Mouse (Mus musculus) myocyte (in vitro differentiated cells): Measurements from ENCODE around the gene Iqgap1. TPM values are rescaled to one million over a fixed set of nuclear protein-coding genes. Genes with fewer than 3 reads are reported as not detected.
A peak's percentile ranks its signal among the peaks of the same experiment; 100 is the strongest.

Experiments
- H3K27me3 ChIP-seq: one replicate; pipeline ENCODE4 v1.6.1; 2011; ENCODE audit not compliant: control insufficient read depth, insufficient read depth, insufficient read length
- H3K36me3 ChIP-seq: one replicate; pipeline ENCODE4 v1.6.1; 2011; ENCODE audit not compliant: control insufficient read depth, insufficient read depth
- H3K4me2 ChIP-seq: one replicate; pipeline ENCODE4 v1.6.1; 2011; ENCODE audit warnings: low read depth, control low read depth
- H3K4me3 ChIP-seq: one replicate; pipeline ENCODE4 v1.5.1; 2011; ENCODE audit warnings: mild to moderate bottlenecking, control low read depth, moderate library complexity
- H3K79me2 ChIP-seq: one replicate; pipeline ENCODE4 v1.6.1; 2011; ENCODE audit not compliant: control insufficient read depth, insufficient read depth
- H3ac ChIP-seq: one replicate; pipeline ENCODE4 v1.6.1; 2011; ENCODE audit not compliant: control insufficient read depth, insufficient read length
- CEBPB ChIP-seq: IDR thresholded peaks from 2 replicates; pipeline ENCODE4 v1.6.1; 2011; ENCODE audit warnings: mild to moderate bottlenecking, moderate library complexity; ENCODE audit not compliant: poor library complexity, insufficient read depth, severe bottlenecking
- E2F4 ChIP-seq: IDR thresholded peaks from one replicate; pipeline ENCODE4 v1.6.1; 2011; ENCODE audit warnings: mild to moderate bottlenecking, control low read depth, moderate library complexity; ENCODE audit not compliant: insufficient read depth
- MAX ChIP-seq: IDR thresholded peaks from one replicate; pipeline ENCODE4 v1.6.1; 2011; ENCODE audit warnings: low read depth, mild to moderate bottlenecking, control low read depth
- MYOD1 ChIP-seq, 3 experiments: IDR thresholded peaks; one replicate each; pipeline ENCODE4 v1.6.1; 2011; ENCODE audit warnings: control low read depth in 2 of 3, low read depth in 2 of 3, mild to moderate bottlenecking in 2 of 3, moderate library complexity in 1 of 3; ENCODE audit not compliant: insufficient read length in 2 of 3, control insufficient read depth in 1 of 3
- MYOG ChIP-seq, 3 experiments: IDR thresholded peaks; one replicate each; pipeline ENCODE4 v1.6.1; 2011; ENCODE audit warnings: control low read depth in 2 of 3, low read depth in 2 of 3, mild to moderate bottlenecking in 2 of 3; ENCODE audit not compliant: insufficient read length in 2 of 3, control insufficient read depth in 1 of 3, insufficient read depth in 1 of 3
- POLR2A ChIP-seq: IDR thresholded peaks from one replicate; pipeline ENCODE4 v1.6.1; 2011; ENCODE audit warnings: low read depth, mild to moderate bottlenecking, control low read depth, moderate library complexity; ENCODE audit not compliant: insufficient read length
- POLR2AphosphoS2 ChIP-seq: IDR thresholded peaks from one replicate; pipeline ENCODE4 v1.6.1; 2011; ENCODE audit warnings: low read depth, control low read depth; ENCODE audit not compliant: insufficient read length
- REST ChIP-seq: IDR thresholded peaks from one replicate; pipeline ENCODE4 v1.6.1; 2011; ENCODE audit warnings: mild to moderate bottlenecking, control low read depth, moderate library complexity; ENCODE audit not compliant: insufficient read depth, insufficient read length
- SRF ChIP-seq: IDR thresholded peaks from one replicate; pipeline ENCODE4 v1.6.1; 2011; ENCODE audit warnings: low read depth; ENCODE audit not compliant: control insufficient read depth, insufficient read length
- TCF12 ChIP-seq: IDR thresholded peaks from one replicate; pipeline ENCODE4 v1.6.1; 2011; ENCODE audit warnings: mild to moderate bottlenecking, control low read depth; ENCODE audit not compliant: poor library complexity, insufficient read depth, severe bottlenecking
- TCF3 ChIP-seq: IDR thresholded peaks from one replicate; pipeline ENCODE4 v1.6.1; 2011; ENCODE audit warnings: low read depth, control low read depth; ENCODE audit not compliant: insufficient read length
- USF1 ChIP-seq: IDR thresholded peaks from one replicate; pipeline ENCODE4 v1.6.1; 2011; ENCODE audit warnings: low read depth, mild to moderate bottlenecking, control low read depth, moderate library complexity
- polyA plus RNA-seq: library from polyadenylated mRNA; unstranded; fragments of >200 nt; fragmentation: generic; extraction: Trizol; gene quantifications from one replicate; pipeline ENCODE4 v1.2.1, GENCODE M21; 2012; ENCODE audit warnings: missing spikeins

Gene Iqgap1
- polyA plus RNA-seq, 1 experiment, result 61.7 TPM

GRCm38 (mm10) chr7:80802412-80803160 is 23.2 kb downstream of the Iqgap1 start:
- Histone ChIP-seq H3K36me3 (peaks cover 17% of the 10 kb centered on the region), H3ac (peak overlapping the region; percentile 62), H3K79me2 (peaks cover 55% of the 10 kb centered on the region), H3K27me3 (no peaks in the 10 kb centered on the region), H3K4me3 (peak overlapping the region; percentile 85), H3K4me2 (peak overlapping the region; percentile 88)
- TF ChIP-seq CEBPB (no peak), POLR2AphosphoS2 (peak; percentile 57), SRF (no peak)

- peaks cover 37% of the 10 kb centered on the region for H3K36me3 ChIP-seq
- H3ac ChIP-seq, result no peak overlapping the region
- TF ChIP-seq CEBPB (no peak), SRF (no peak), MAX (no peak)
- no peaks in the 10 kb centered on the region for H3K27me3 ChIP-seq
- H3K79me2 ChIP-seq, result peaks cover 85% of the 10 kb centered on the region
- H3K4me3 ChIP-seq, result no peak overlapping the region
- H3K4me2 ChIP-seq, result peak overlapping the region; percentile 51
These were observed 26.5 kb downstream of the Iqgap1 start for GRCm38 (mm10) chr7:80799307-80799706.

DNA sequence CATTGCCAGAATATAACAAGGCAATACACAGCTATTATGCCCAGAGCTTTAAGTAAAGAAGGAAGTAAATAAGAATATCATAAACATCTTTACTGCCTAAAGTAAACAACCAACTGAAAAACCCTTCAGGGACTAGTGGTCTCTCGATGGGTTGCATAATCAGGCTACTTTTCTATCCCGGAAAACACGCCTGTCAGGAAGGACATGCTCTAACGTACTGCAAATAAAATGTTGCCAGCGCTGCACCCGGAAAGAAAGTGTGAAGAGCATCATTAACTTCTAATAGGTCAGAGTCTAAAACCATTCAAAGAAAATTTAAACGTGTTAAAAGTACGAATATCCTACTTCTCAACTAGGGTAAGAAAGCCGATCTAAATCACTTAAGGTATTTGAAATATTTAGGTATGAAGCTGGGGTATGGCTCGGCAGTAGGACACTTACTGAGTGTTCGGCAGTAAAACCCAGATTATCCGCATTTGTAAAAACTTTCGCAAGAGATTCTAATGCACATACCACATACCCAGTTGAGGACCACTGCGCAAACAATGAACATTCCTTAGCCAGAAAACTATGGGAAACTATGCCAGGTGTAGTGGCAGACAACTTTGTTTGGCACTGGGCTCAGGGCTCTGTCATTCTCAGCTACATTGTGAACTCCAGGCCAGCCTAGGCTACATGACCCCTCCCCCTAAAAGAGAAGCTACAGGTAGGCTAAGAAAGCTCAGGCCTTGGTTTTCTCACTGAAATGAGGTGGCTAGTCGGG is 28.8 kb downstream of the Iqgap1 start:
- no peak for TF ChIP-seq E2F4
- TF ChIP-seq USF1, result no peak
- no peak for TF ChIP-seq SRF
- no peak for TF ChIP-seq TCF12
- TF ChIP-seq TCF3, result no peak
- no peak for TF ChIP-seq MYOD1 (IDR thresholded peaks at IDR 0.05; ENCODE audit: control insufficient read depth in 1 of 3, insufficient read length in 2 of 3, low read depth in 2 of 3)
- no peak for TF ChIP-seq POLR2A
- TF ChIP-seq REST, result no peak
- no peak for TF ChIP-seq MYOG (IDR thresholded peaks at IDR 0.05; ENCODE audit: control insufficient read depth in 1 of 3, insufficient read depth in 1 of 3, insufficient read length in 2 of 3, low read depth in 2 of 3)
- TF ChIP-seq CEBPB, result no peak
- no peak for TF ChIP-seq MAX
- no peak for TF ChIP-seq POLR2AphosphoS2
- H3ac ChIP-seq, result no peak overlapping the region
- H3K4me3 ChIP-seq, result no peak overlapping the region
- H3K27me3 ChIP-seq, result no peaks in the 10 kb centered on the region
- H3K36me3 ChIP-seq, result peaks cover 52% of the 10 kb centered on the region
- H3K4me2 ChIP-seq, result no peak overlapping the region
- H3K79me2 ChIP-seq, result peaks cover 97% of the 10 kb centered on the region

DNA sequence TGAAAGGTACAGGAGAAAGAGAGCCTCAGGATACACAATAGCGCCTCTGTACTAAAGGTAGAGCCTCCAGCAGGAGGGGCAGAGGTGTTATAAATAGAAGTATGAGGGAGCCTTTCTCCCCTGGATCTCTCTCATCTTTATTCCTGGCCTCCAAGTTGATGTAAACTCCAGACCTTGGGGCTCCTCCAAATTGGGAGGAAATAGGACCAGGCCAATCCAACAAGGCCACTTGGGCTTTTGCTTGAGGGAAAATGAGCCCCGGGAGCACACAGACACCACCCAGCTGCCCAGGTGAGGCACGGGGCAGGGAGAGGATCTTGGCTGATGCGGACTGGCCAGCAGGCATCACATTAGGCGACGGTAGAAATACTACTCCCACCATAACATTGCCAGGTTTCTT is 29.5 kb downstream of the Iqgap1 start:
- TF ChIP-seq POLR2AphosphoS2, result no peak
- TF ChIP-seq POLR2A, result no peak
- TF ChIP-seq MAX, result no peak
- TF ChIP-seq E2F4, result no peak
- TF ChIP-seq REST, result no peak
- no peak for TF ChIP-seq TCF12
- TF ChIP-seq USF1, result no peak
- TF ChIP-seq CEBPB, result no peak
- no peak for TF ChIP-seq TCF3
- Histone ChIP-seq H3K36me3 (peaks cover 52% of the 10 kb centered on the region), H3K4me3 (no peak overlapping the region)

DNA sequence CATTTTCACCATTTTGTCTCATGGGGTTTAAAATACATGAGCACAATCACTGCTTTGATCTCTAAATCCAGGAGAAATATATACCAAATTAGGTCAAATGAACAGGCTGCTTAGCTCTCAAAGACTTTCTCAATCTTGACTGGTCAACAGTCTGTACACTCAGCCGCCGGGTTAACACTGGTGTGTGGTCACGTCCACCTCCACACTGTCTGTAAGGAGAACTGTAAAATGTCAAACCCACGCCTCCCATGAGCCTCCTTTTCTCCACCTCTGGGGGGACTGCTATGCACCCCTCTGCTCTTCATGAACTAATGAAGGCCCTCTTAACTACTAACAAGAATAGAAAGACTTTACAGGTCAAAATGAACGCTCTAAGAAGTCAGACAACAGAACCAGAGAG is 36.2 kb downstream of the Iqgap1 start:
- H3K36me3 ChIP-seq, result peaks cover 15% of the 10 kb centered on the region
- H3K27me3 ChIP-seq, result no peaks in the 10 kb centered on the region
- H3K79me2 ChIP-seq, result peaks cover 87% of the 10 kb centered on the region
- no peak for TF ChIP-seq MAX
- no peak for TF ChIP-seq REST
- TF ChIP-seq MYOD1 (IDR thresholded peaks at IDR 0.05; ENCODE audit: control insufficient read depth in 1 of 3, insufficient read length in 2 of 3, low read depth in 2 of 3), result no peak
- TF ChIP-seq USF1, result no peak
- no peak for TF ChIP-seq POLR2A
- TF ChIP-seq E2F4, result no peak
- no peak for TF ChIP-seq TCF3
- TF ChIP-seq SRF, result no peak
- TF ChIP-seq CEBPB, result no peak
- TF ChIP-seq MYOG (IDR thresholded peaks at IDR 0.05; ENCODE audit: control insufficient read depth in 1 of 3, insufficient read depth in 1 of 3, insufficient read length in 2 of 3, low read depth in 2 of 3), result no peak
- no peak for TF ChIP-seq POLR2AphosphoS2
- TF ChIP-seq TCF12, result no peak
- no peak overlapping the region for H3ac ChIP-seq
- H3K4me2 ChIP-seq, result peak overlapping the region; percentile 62
- no peak overlapping the region for H3K4me3 ChIP-seq

More for the DNA sequence above, 29.5 kb downstream of the Iqgap1 start:
- Histone ChIP-seq H3K4me2 (no peak overlapping the region), H3ac (no peak overlapping the region), H3K27me3 (no peaks in the 10 kb centered on the region), H3K79me2 (peaks cover 97% of the 10 kb centered on the region)
